Mouse (Mus musculus) heart, adult 11 months (tissue): ENCODE measurements around the gene Dsel.

Source experiments
- DNase-seq: peaks from one replicate; pipeline ENCODE4 v3.0.0; 2022

Gene Dsel

DNA sequence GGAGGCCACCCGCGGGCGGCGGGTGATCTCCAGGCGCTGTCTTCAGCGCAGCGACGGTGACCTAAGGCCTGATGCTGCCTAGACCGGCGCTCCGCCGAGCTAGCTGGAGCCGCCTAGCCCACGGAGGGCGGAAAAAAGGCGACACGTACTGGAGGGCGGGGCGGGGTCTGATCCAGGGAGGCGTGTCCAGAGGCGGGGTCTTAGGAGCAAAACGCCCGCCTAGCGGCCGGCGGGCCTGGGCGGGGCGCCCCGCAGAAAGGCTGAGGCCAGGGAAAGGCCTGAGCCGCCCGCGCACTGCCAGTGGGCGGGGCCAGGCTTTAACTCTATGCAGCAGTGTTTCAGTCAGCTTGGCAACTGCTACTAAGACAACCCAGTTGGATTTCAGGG lies at the start of gene Dsel:
Dsel (minus strand) TSS at position 140 of the 387 bp plus-strand sequence.
- peak; percentile 99 for DNase-seq

DNA sequence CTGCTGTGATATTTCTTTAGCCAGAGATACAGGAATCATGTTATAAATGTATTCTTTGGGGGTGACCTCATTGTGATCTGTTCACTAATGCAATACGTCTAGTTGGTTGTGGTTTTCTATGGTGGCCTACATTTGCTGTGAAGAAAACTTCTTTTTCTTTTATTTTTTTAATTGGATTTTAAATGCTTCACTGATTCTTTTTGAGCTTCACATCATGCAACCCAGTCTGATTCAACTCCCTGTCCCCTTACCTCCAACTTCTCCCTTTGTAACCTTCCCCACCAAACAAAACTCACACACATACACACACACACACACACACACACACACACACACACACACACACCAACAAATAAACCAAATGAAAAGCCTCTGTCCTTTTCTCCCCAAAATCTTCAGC lies 46.7 kb upstream of the Dsel start:
- DNase-seq: no peak

DNA sequence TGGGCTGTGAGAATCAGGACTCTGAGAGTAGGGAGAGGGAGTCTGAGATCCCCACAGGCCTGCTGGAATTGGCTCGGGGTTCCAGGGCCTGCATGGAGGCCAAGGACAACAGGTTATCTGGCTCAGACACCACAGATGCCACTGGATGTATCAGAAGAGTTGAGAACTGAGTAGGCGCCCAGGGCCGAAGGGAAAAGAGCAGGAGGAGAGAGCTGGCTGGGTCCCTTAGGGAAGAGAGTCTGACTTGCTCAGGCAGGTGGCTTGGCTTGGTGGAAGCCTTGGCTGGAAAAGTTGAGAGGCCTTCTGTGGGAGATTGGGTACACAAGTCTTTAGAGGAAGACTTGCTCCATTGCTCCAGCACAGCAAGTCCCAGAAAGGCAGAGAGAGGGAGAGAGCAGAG lies 18.6 kb upstream of the Dsel start:
- DNase-seq: no peak

DNA sequence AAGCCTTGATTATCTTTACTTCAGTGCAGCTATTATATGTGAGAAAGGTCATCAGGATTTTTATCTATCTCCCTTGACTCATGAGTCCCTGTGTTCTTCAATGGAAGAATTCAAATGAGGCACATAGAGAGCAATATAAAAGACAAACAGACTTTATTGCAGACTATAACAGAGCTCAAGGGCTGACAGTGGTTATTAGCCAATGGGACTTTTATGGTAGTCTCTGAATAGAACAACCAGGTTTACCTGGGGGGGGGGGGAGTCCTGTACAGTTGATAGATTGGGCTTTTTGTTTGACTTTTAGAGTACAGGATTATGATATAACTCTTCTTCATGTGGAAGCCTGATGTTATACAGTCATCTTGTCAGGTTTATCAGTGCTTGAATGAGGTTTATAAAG lies 11.1 kb upstream of the Dsel start:
- DNase-seq: no peak

DNA sequence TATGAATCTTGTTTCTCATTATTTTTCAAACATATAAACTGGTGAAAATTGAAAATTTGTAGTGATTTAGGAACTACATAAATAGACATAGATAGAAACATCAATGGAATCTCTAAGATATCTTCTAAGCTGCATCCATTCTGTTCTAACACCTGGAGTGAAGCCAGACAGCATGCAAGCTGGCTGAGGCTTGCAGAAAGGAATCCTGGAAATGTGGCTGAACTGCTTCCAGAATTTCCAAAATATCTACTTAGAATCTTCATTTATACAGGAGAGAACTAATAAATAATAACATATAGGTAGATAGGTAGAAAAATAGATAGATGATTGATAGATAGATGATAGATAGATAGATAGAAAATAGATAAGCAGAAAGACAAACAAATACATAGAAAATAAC lies 8.5 kb upstream of the Dsel start:
- no peak for DNase-seq

DNA sequence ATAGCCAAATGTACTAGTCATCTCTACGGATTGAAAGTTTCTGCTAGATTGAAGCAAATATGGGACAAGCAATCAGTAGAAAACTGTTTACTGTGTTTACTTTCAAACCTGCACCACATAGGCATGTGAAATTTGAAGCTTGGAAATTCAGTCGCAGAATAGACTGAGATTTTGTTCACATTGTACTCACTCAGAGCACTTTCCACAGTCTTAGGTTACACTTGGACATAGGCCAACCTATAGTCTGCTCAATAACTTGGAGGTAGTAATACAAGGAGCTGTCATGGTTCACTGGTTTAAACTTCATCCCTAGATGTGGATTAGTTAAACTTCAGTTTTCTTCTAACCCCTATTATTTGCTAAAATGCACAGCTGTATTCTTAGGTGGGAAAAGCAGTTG lies 749 bp upstream of the Dsel start:
- DNase-seq: no peak

DNA sequence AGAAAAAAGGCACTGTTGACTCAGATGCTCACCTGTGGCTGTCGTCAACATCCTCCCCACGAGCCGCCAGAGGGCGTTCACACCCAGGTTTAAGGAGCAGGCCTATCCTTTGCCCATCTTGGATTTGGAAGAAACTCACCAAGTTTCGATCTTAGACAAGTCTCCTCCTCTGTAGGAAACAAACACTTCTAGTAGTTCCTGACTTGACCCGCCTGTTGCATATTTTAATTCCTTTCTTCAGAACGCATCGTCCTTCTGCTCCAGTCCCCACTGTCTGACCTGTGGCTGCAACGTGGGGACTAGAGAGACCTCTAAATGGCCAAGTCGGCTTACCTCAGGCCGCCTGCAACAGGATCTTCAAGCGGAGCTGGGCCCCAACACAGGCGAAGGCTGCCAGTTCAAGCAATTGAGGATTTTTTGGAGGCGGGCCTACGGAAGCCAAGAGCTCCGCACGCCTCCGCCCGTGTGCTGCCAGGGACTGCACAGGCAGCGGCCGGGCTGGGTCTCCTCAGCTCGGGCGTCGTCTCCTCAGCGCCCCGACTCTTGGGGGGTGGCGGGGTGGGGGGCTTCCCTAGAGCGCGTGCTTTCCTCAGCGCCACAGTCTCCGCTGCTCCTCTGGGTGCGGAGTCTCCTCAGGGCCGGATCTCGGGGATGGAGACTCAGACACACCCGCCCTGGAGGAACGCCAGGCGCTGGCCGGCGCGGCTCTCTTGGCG lies 497 bp downstream of the Dsel start:
- peak; percentile 96 for DNase-seq

DNA sequence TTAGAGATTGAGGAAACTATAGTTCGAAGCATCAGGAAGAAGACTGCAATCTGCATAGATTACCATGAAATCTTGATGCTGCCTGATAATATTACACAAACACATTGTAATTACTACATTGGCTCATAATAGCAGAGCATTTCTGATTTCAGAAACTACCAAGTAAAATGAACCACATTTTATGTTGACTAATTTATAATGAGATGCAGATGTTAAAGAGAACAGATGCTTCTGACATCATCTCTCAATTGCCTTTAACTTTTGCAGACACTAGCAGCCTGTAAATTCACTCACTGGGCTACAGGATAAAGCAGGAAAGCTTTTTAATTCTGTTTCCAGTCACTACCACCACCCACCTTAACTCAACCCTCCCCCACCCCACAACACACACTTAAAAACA lies 6.9 kb downstream of the Dsel start:
- no peak for DNase-seq

DNA sequence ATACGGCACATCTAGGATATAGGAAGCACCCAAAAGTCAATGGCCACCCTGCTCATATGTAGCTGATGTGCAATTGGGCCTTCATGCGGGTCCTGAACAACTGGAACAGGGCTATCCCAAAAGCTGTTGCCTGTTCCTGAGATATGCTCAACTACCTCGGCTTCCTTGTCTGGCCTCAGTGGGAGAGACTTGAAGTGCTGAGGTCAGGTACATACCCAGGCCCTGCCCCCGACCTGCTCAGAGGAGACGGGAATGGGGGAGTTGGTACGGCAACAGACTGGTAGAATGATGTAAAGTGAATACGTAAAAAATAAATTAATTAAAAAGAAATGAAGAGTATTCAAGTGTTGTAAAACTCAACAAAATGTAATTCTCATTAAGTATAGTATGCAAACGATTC lies 12.3 kb downstream of the Dsel start:
- no peak for DNase-seq

DNA sequence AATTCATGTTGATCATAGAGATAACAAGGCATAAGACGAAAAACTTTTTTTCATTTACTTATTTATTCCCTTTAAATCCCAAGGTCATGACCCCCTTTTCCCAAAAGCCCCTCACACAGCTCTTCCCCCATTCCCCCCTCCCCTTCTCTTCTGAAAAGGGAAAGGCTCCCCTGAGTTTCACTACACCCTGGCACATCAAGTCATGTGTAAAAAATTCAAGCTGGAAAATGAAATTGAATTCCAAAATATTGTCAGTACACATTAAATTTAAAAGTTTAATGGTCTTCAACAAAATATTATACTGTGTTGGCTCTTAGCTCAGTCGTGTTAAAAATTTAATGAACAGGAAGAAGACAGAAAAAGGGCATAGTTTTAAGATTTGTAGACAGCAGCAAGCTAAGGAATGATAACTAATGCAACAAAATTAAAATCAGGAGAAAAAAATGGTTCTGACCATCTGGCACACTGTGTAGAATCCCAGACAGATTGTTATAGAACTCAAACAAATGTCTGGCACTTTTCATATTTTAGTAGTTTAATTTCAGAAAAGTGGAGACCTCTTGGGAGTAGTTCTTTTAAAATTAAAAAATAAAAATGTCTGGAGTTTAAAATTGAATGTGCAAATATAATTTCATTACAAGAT lies 31.0 kb downstream of the Dsel start:
- no peak for DNase-seq
